Mouse (Mus musculus) bone marrow macrophage, adult 2 months (primary cell): ENCODE data around the gene Il15.

Experiments used
- CTCF ChIP-seq: IDR thresholded peaks from 2 replicates; pipeline ENCODE4 v1.5.1; 2012; ENCODE audit warnings: low read depth, mild to moderate bottlenecking, low read length, moderate library complexity
- POLR2A ChIP-seq: IDR thresholded peaks from 2 replicates; pipeline ENCODE4 v1.6.1; 2012; ENCODE audit warnings: mild to moderate bottlenecking, low read depth, low read length, borderline replicate concordance

DNA sequence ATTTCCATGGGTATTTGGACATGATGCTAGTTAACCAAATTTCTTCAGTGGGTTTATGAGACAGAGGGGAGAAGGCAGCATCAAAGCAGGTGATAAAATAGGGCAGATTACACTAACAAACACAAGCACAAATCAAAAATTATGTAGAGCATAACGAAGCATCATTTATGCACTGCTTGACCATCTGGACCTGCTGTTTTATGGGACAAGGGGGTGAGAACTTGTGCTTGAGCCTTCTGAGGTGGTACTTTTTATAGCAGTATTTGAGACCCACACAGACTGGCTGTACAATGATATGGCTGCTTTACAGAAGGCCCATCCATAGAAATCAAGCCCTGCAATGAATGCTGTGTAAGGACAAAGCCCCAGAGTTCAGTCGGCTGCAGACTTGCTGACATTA, 46.9 kb downstream of the Il15 start:
- TF ChIP-seq POLR2A, result no peak
- TF ChIP-seq CTCF, result no peak
